Mouse (Mus musculus): ENCODE results near the gene Tspan3. TPM values are rescaled to one million over a fixed set of nuclear protein-coding genes. Genes with fewer than 3 reads are reported as not detected.

Gene Tspan3
- polyA plus RNA-seq, 1 experiment from 2014 or later: 404 TPM

DNA sequence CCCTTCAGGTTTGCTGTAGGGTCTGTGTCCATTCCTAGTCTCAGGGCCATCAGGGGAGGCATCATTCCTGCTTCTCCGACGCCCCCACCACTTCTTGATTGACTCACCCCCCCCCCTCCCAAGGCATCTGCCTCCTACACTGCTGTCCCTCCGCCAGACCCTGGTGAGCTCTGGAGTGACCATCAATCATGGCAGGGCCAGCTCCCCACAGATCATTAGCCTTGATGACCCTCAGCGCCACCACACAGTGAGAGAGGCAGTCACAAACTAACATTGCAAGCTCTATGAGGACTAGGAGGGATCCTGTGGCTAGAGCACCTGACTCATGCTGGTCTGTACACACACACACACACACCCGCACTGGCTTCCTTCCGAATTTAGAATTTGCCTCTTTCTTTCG is 60.4 kb downstream of the Tspan3 start:
- 52% methylated on average over 7 of the region's 7 CpGs for WGBS
- H3K9ac ChIP-seq: no peak overlapping the region
- H3K9me3 ChIP-seq: no peaks in the 10 kb centered on the region
- no peak for ATAC-seq
- H3K4me3 ChIP-seq (replicated peaks): no peak overlapping the region
- no peak overlapping the region for H3K4me2 ChIP-seq (replicated peaks)
- no peaks in the 10 kb centered on the region for H3K36me3 ChIP-seq
- no peaks in the 10 kb centered on the region for H3K27me3 ChIP-seq (replicated peaks)
- H3K27ac ChIP-seq: no peak overlapping the region
- no peaks in the 10 kb centered on the region for H3K4me1 ChIP-seq (replicated peaks)

DNA sequence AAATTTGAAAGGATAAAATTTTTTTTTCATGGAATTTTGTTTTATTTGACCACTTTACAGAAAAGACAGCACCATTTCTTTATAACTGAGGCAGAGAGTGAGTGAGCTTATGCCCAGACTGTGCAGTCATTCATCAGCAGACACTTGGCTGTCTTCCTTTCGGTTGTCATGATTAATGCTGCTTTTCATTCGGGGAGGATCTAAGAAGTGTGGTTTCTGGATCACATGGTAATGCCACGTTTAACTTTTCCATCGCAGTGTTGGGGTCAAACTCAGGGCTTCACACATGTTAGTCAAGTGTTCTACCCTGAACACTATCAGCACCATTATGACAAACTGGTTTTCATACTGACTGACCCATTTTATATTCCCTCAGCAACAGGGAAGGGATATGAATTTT is 64.3 kb downstream of the Tspan3 start:
- ATAC-seq: no peak
- Histone ChIP-seq H3K27me3 (replicated peaks) (no peaks in the 10 kb centered on the region), H3K9me3 (no peaks in the 10 kb centered on the region), H3K36me3 (no peaks in the 10 kb centered on the region), H3K27ac (no peak overlapping the region), H3K4me3 (replicated peaks) (no peak overlapping the region), H3K4me1 (replicated peaks) (no peaks in the 10 kb centered on the region), H3K4me2 (replicated peaks) (no peak overlapping the region), H3K9ac (no peak overlapping the region)
- 34% methylated on average over 4 of the region's 4 CpGs for WGBS

DNA sequence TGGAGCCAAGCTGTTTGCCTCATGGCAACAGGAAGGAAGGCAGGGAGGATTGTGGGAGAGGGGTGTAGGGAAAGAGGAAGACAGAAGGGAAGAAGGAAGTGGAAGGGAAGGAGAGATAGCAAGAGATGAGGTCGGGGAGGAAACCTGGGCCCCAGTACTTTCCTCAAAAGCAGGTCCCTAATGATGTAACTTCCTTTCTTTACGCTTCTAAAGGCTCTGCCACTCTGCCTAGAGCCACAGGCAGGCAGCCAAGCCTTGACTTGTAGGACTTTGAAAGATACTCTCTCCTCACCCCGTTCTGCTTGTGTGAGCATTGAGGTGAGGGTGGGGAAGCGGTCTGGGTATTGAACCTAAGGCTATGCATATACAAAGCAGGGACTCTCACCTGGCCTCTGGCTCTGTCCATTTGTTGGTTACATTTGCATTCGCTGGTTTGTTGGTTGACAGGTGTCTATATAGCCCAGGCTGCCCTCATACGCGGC is 65.2 kb downstream of the Tspan3 start:
- Histone ChIP-seq H3K4me1 (replicated peaks) (no peaks in the 10 kb centered on the region), H3K9me3 (no peaks in the 10 kb centered on the region), H3K36me3 (no peaks in the 10 kb centered on the region), H3K4me2 (replicated peaks) (no peak overlapping the region), H3K27ac (no peak overlapping the region), H3K27me3 (replicated peaks) (no peaks in the 10 kb centered on the region), H3K9ac (no peak overlapping the region), H3K4me3 (replicated peaks) (no peak overlapping the region)
- 84% methylated on average over 7 of the region's 7 CpGs for WGBS
- ATAC-seq: no peak

GRCm38 (mm10) chr9:56097584-56098298 is 67.5 kb downstream of the Tspan3 start:
- Histone ChIP-seq H3K4me2 (replicated peaks) (no peak overlapping the region), H3K27ac (no peak overlapping the region), H3K4me1 (replicated peaks) (no peaks in the 10 kb centered on the region), H3K36me3 (no peaks in the 10 kb centered on the region), H3K9me3 (no peaks in the 10 kb centered on the region), H3K27me3 (replicated peaks) (no peaks in the 10 kb centered on the region), H3K4me3 (replicated peaks) (no peak overlapping the region), H3K9ac (no peak overlapping the region)
- 79% methylated on average over 4 of the region's 4 CpGs for WGBS
- ATAC-seq: no peak

GRCm38 (mm10) chr9:56092102-56092501 is 73.2 kb downstream of the Tspan3 start:
- H3K4me2 ChIP-seq (replicated peaks): no peak overlapping the region
- H3K9me3 ChIP-seq: no peaks in the 10 kb centered on the region
- no peaks in the 10 kb centered on the region for H3K36me3 ChIP-seq
- no peaks in the 10 kb centered on the region for H3K27me3 ChIP-seq (replicated peaks)
- H3K4me3 ChIP-seq (replicated peaks): no peak overlapping the region
- no peak overlapping the region for H3K9ac ChIP-seq
- 49% methylated on average over 2 of the region's 2 CpGs for WGBS
- no peak overlapping the region for H3K27ac ChIP-seq
- H3K4me1 ChIP-seq (replicated peaks): peaks cover 12% of the 10 kb centered on the region
- no peak for ATAC-seq

DNA sequence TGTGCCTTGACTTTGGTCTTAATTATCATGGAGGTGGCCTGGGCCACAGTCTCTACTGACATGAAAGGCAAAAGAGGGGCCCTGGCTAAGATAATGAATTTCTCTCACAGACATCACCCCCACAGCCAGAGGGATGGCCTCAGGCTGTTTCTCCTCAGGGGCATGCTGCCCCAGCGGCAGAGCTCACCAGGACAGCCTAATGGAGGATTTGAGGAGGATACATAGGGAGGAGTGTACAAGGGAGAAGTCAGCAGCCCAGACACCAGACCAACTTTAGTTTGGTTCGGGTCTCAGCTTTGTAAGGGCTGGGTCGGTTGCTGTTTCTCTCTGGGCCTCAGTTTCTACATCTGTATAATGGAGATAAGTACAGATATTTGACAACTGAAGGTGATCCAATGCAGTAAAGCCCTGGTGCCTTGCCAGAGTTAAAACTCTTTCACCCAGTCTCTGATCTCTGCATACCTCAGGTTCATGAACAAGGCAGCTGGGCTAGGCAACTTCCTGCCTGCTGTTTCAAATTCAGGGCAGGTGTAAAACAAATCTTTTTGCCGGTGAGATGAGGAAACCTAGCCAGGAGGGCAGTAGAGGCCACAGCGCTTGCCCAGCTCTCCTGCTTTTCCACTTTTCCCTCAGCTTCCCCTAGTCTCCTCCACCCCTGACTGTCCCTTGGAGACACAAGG is 74.6 kb downstream of the Tspan3 start:
- H3K36me3 ChIP-seq: no peaks in the 10 kb centered on the region
- H3K4me3 ChIP-seq (replicated peaks): no peak overlapping the region
- WGBS: 67% methylated on average over 5 of the region's 5 CpGs
- no peaks in the 10 kb centered on the region for H3K27me3 ChIP-seq (replicated peaks)
- no peak overlapping the region for H3K9ac ChIP-seq
- H3K4me2 ChIP-seq (replicated peaks): peak overlapping the region; percentile 51
- no peaks in the 10 kb centered on the region for H3K9me3 ChIP-seq
- no peak overlapping the region for H3K27ac ChIP-seq
- peak; percentile 28; the same call in 1 of the 2 replicates for ATAC-seq
- peaks cover 12% of the 10 kb centered on the region for H3K4me1 ChIP-seq (replicated peaks)

- Histone ChIP-seq H3K27ac (no peak within 1 kb of the TSS; the same call in 1 of the 2 replicates), H3K4me2 (replicated peaks) (peak within 1 kb of the TSS; percentile 51), H3K9ac (0 out of 2 replicates have a peak within 1 kb of the TSS, but pooled peaks have one; percentile 24), H3K36me3 (no peaks in the 10 kb centered on the region), H3K27me3 (replicated peaks) (no peaks in the 10 kb centered on the region), H3K4me1 (replicated peaks) (peaks cover 12% of the 10 kb centered on the region), H3K4me3 (replicated peaks) (no peak within 1 kb of the TSS), H3K9me3 (no peaks in the 10 kb centered on the region)
- WGBS: 17% methylated on average over 22 of the region's 22 CpGs
- ATAC-seq: peak; percentile 85
Observed at GRCm38 (mm10) chr9:56089778-56090520, 75.3 kb downstream of the Tspan3 start, which contains the start of gene Pstpip1. Pstpip1 (plus strand) TSS chr9:56089962.

GRCm38 (mm10) chr9:56086524-56086923 is 78.8 kb downstream of the Tspan3 start:
- Histone ChIP-seq H3K4me1 (replicated peaks) (peaks cover 12% of the 10 kb centered on the region), H3K4me2 (replicated peaks) (no peak overlapping the region), H3K27ac (no peak overlapping the region), H3K9ac (no peak overlapping the region), H3K36me3 (no peaks in the 10 kb centered on the region), H3K9me3 (no peaks in the 10 kb centered on the region), H3K4me3 (replicated peaks) (no peak overlapping the region), H3K27me3 (replicated peaks) (no peaks in the 10 kb centered on the region)
- WGBS: 71% methylated on average over 5 of the region's 5 CpGs
- ATAC-seq: no peak

Other genes starting within 250 kb of the Tspan3 start
- gene Scaper, start 227.4 kb downstream of the Tspan3 start, polyA plus RNA-seq (2015; fragmentation: Nextera tagmentation; extraction: Ambion mirVana): 8.5 and 8.9 TPM in 2 replicates
- not detected in 2 replicates for gene 4930563M21Rik, start 154.9 kb downstream of the Tspan3 start, polyA plus RNA-seq (2015; fragmentation: Nextera tagmentation; extraction: Ambion mirVana)
- gene Rcn2, start 123.6 kb downstream of the Tspan3 start, polyA plus RNA-seq (2015; fragmentation: Nextera tagmentation; extraction: Ambion mirVana): 149 and 178 TPM in 2 replicates
- gene Pstpip1, start 75.5 kb downstream of the Tspan3 start, polyA plus RNA-seq (2015; fragmentation: Nextera tagmentation; extraction: Ambion mirVana): 1.5 and 1.6 TPM in 2 replicates